Mouse (Mus musculus) heart, adult 2 months (tissue): ENCODE measurements around the gene Trrap. TPM values are rescaled to one million over a fixed set of nuclear protein-coding genes. Genes with fewer than 3 reads are reported as not detected.

Source experiments
- DNase-seq, 2 experiments: peaks; one replicate each; pipeline ENCODE4 v3.0.0; 2021
- H3K27ac ChIP-seq: fragments of 200-600 bp; 2 replicates; pipeline ENCODE4 v1.8.1; 2022
- H3K27me3 ChIP-seq: fragments of 200-500 bp; 2 replicates; pipeline ENCODE4 v1.6.1; 2012; ENCODE audit warnings: mild to moderate bottlenecking, low read length, inconsistent platforms, mixed read lengths; ENCODE audit not compliant: control insufficient read depth, insufficient read depth
- H3K36me3 ChIP-seq: fragments of 200-500 bp; 2 replicates; pipeline ENCODE4 v1.6.1; 2012; ENCODE audit warnings: low read length, inconsistent platforms; ENCODE audit not compliant: control insufficient read depth, insufficient read depth
- H3K4me1 ChIP-seq: fragments of 200-500 bp; 2 replicates; pipeline ENCODE4 v1.6.1; 2011; ENCODE audit warnings: low read length; ENCODE audit not compliant: control insufficient read depth, insufficient read depth
- H3K4me3 ChIP-seq: fragments of 200-600 bp; 2 replicates; pipeline ENCODE4 v1.8.1; 2022
- H3K79me2 ChIP-seq: fragments of 200-500 bp; replicated peaks from 2 replicates; pipeline ENCODE4 v1.6.1; 2012; ENCODE audit warnings: mild to moderate bottlenecking, inconsistent platforms, low read length, moderate library complexity, mixed read lengths; ENCODE audit not compliant: control insufficient read depth, insufficient read depth
- H3K9ac ChIP-seq: fragments of 200-500 bp; 2 replicates; pipeline ENCODE4 v1.6.1; 2012; ENCODE audit warnings: low read depth, mild to moderate bottlenecking, control low read depth, inconsistent platforms, low read length, mixed read lengths
- CTCF ChIP-seq: fragments of 200-600 bp; IDR thresholded peaks from 2 replicates; pipeline ENCODE4 v1.8.1; 2022; ENCODE audit warnings: antibody characterized with exemption, mild to moderate bottlenecking, moderate library complexity
- EP300 ChIP-seq: fragments of 200-500 bp; IDR thresholded peaks from 2 replicates; pipeline ENCODE4 v1.6.1; 2011; ENCODE audit warnings: low read depth, low read length, control low read depth; ENCODE audit not compliant: insufficient read depth
- POLR2A ChIP-seq: fragments of 200-500 bp; IDR thresholded peaks from 2 replicates; pipeline ENCODE4 v1.6.1; 2011; ENCODE audit warnings: mild to moderate bottlenecking, low read depth, low read length, control low read depth; ENCODE audit not compliant: insufficient read depth
- WGBS: fragments of 180-500 bp; shearing (Covaris S2); methylation state at CpG from one replicate; pipeline ENCODE4 v1.1.7; 2018; 5-methylcytosine and 5-hydroxymethylcytosine counted together
- intact Hi-C: fragments of 180-260 bp; cut with DNase I; formaldehyde crosslinking; loops from one replicate; pipeline ENCODE4 v1.15.1; 2025
- polyA plus RNA-seq: library from polyadenylated mRNA; depleted of rRNA; stranded (reverse); fragments of >200 nt; gene quantifications from 2 replicates; pipeline ENCODE4 v1.2.3, GENCODE M21; 2012
- total RNA-seq, 2 experiments: library from RNA; stranded (reverse); gene quantifications; 2 replicates each; pipeline ENCODE4 v1.2.3; 2021

Gene Trrap
- total and polyA plus RNA-seq, 3 experiments, result 35.3 to 52.4 (median 38.3) TPM

GRCm38 (mm10) chr5:144849932-144850331 lies 82.4 kb downstream of the Trrap start:
- WGBS, result 91% methylated on average over 10 of the region's 10 CpGs
- Histone ChIP-seq H3K4me1 (no peaks in the 10 kb centered on the region), H3K27ac (no peak overlapping the region), H3K36me3 (no peaks in the 10 kb centered on the region), H3K79me2 (no peaks in the 10 kb centered on the region), H3K27me3 (no peaks in the 10 kb centered on the region), H3K4me3 (no peak overlapping the region), H3K9ac (no peak overlapping the region)
- TF ChIP-seq CTCF (no peak), POLR2A (no peak), EP300 (no peak)
- DNase-seq, result no peak
- intact Hi-C loops, result no loop called here

DNA sequence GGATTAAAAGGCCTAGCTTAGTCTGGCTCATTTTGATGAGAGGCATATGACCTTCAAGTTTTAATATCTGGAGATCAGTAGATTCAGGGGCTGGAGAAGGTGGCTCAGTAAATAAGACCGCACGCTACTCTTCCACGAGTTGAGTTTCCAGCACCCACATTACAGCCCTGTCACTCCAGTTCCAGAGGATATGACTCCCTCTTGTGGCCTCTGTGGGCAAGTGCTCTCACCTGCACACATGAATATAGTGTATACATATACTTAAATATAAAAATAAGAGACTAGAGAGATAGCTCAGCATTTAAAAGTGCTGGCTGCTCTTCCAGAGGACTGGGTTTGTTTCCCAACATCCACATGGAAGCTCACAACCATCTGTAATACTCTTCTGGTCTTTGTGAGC lies 84.3 kb downstream of the Trrap start:
- TF ChIP-seq POLR2A, result no peak
- TF ChIP-seq EP300, result no peak
- TF ChIP-seq CTCF, result peak; percentile 46
- H3K79me2 ChIP-seq, result no peaks in the 10 kb centered on the region
- 93% methylated on average over 3 of the region's 3 CpGs for WGBS

DNA sequence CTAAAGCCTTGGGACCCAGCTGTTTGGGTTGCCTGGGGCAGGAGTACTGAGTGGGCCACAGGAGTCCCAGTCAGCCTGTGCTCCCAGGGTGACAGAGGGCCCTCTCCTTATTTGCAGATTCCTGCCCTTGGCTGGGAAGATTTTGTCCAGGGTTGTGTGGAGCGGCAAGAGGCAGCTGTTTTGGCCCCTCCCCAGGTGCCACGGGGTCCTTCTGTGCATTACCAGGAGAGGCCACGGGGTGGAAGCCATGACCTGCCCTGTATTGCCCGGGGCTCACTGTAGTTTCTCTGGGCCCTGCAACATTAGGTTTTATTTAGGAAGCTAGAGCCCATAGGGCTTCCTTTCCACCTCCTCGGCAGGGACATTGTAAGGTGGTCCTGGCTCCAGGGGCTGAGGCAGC lies 86.4 kb downstream of the Trrap start:
- Histone ChIP-seq H3K27ac (no peak overlapping the region), H3K27me3 (no peaks in the 10 kb centered on the region), H3K4me1 (no peaks in the 10 kb centered on the region), H3K4me3 (no peak overlapping the region), H3K36me3 (no peaks in the 10 kb centered on the region), H3K79me2 (no peaks in the 10 kb centered on the region), H3K9ac (no peak overlapping the region)
- TF ChIP-seq POLR2A (no peak), CTCF (peak; percentile 41)
- 87% methylated on average over 5 of the region's 5 CpGs for WGBS
- intact Hi-C loops, result no loop called here
- no peak for DNase-seq

More for the DNA sequence above, 84.3 kb downstream of the Trrap start:
- Histone ChIP-seq H3K9ac (no peak overlapping the region), H3K36me3 (no peaks in the 10 kb centered on the region), H3K27ac (no peak overlapping the region), H3K4me1 (no peaks in the 10 kb centered on the region), H3K27me3 (no peaks in the 10 kb centered on the region), H3K4me3 (no peak overlapping the region)
- DNase-seq, result no peak
- intact Hi-C loops, result no loop called here

- Histone ChIP-seq H3K4me1 (no peaks in the 10 kb centered on the region), H3K36me3 (no peaks in the 10 kb centered on the region), H3K27ac (no peak overlapping the region), H3K79me2 (no peaks in the 10 kb centered on the region), H3K27me3 (no peaks in the 10 kb centered on the region), H3K4me3 (no peak overlapping the region), H3K9ac (no peak overlapping the region)
- TF ChIP-seq EP300 (no peak), CTCF (no peak), POLR2A (no peak)
- 60% methylated on average over 6 of the region's 6 CpGs for WGBS
- intact Hi-C loops, result no loop called here
- DNase-seq, result no peak
Observed at GRCm38 (mm10) chr5:144855936-144856335, 88.4 kb downstream of the Trrap start.

DNA sequence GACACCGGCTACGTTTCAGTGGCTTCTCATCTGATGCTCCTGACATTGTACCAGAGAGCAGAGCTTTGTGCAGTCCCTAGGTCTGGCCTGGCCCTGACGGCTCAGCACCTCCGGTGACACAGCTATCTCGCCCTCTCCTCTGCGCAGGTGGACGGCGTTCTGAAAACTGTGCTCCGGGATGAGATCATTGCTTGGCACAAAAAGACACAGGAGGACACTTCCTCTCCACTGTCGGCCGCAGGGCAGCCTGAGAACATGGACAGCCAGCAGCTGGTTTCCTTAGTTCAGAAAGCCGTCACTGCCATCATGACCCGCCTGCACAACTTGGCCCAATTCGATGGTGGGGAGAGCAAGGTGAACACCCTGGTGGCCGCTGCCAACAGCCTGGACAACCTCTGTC lies 91.0 kb downstream of the Trrap start:
- intact Hi-C loops, result no loop called here
- 80% methylated on average over 15 of the region's 15 CpGs for WGBS
- no peaks in the 10 kb centered on the region for H3K79me2 ChIP-seq
- no peak overlapping the region for H3K4me3 ChIP-seq
- H3K9ac ChIP-seq, result no peak overlapping the region
- H3K27ac ChIP-seq, result no peak overlapping the region
- H3K27me3 ChIP-seq, result no peaks in the 10 kb centered on the region
- no peaks in the 10 kb centered on the region for H3K36me3 ChIP-seq
- H3K4me1 ChIP-seq, result no peaks in the 10 kb centered on the region
- no peak for TF ChIP-seq POLR2A
- TF ChIP-seq CTCF, result no peak
- TF ChIP-seq EP300, result no peak
- no peak for DNase-seq

DNA sequence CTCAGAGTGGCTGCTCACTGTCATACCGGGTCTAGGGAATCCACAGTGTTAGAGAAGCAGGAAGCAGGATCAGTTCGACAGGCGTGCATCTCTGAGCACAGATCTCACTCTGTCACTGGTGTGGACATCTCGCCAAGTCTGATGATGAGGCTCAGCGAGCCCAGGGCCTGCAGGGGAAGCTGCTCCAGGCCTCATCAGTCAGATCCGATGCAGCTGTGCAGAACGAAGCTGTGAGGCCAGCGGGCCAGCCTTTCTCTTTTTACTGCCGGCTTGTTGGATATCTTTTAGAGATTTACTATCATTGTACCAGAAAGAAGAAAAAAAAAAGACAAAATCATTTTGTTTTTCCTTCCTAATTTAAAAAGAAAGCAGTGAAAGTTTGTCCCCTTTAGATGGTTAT lies 91.8 kb downstream of the Trrap start:
- intact Hi-C loops, result no loop called here
- Histone ChIP-seq H3K4me1 (no peaks in the 10 kb centered on the region), H3K27me3 (no peaks in the 10 kb centered on the region), H3K79me2 (no peaks in the 10 kb centered on the region), H3K36me3 (no peaks in the 10 kb centered on the region), H3K9ac (no peak overlapping the region), H3K4me3 (no peak overlapping the region), H3K27ac (no peak overlapping the region)
- TF ChIP-seq EP300 (no peak), CTCF (no peak)
- WGBS, result 84% methylated on average over 9 of the region's 9 CpGs
- peak in 1 of 2 experiments; percentile 35 for DNase-seq

- H3K9ac ChIP-seq, result no peak overlapping the region
- no peak overlapping the region for H3K27ac ChIP-seq
- 97% methylated on average over 8 of the region's 8 CpGs for WGBS
- no peaks in the 10 kb centered on the region for H3K79me2 ChIP-seq
- no peaks in the 10 kb centered on the region for H3K27me3 ChIP-seq
- H3K4me3 ChIP-seq, result no peak overlapping the region
- H3K36me3 ChIP-seq, result no peaks in the 10 kb centered on the region
- no peaks in the 10 kb centered on the region for H3K4me1 ChIP-seq
- intact Hi-C loops, result no loop called here
- no peak for DNase-seq
- no peak for TF ChIP-seq POLR2A
- TF ChIP-seq CTCF, result no peak
- no peak for TF ChIP-seq EP300
Observed at GRCm38 (mm10) chr5:144860913-144861312, 93.4 kb downstream of the Trrap start.
